Mouse (Mus musculus) myocyte (in vitro differentiated cells): ENCODE results near the gene Frmpd1. TPM values are rescaled to one million over a fixed set of nuclear protein-coding genes. Genes with fewer than 3 reads are reported as not detected.

Source experiments
- H3K27me3 ChIP-seq: one replicate; pipeline ENCODE4 v1.6.1; 2011; ENCODE audit not compliant: control insufficient read depth, insufficient read depth, insufficient read length
- H3K36me3 ChIP-seq: one replicate; pipeline ENCODE4 v1.6.1; 2011; ENCODE audit not compliant: control insufficient read depth, insufficient read depth
- H3K4me2 ChIP-seq: one replicate; pipeline ENCODE4 v1.6.1; 2011; ENCODE audit warnings: low read depth, control low read depth
- H3K4me3 ChIP-seq: one replicate; pipeline ENCODE4 v1.5.1; 2011; ENCODE audit warnings: mild to moderate bottlenecking, control low read depth, moderate library complexity
- H3K79me2 ChIP-seq: one replicate; pipeline ENCODE4 v1.6.1; 2011; ENCODE audit not compliant: control insufficient read depth, insufficient read depth
- H3ac ChIP-seq: one replicate; pipeline ENCODE4 v1.6.1; 2011; ENCODE audit not compliant: control insufficient read depth, insufficient read length
- CEBPB ChIP-seq: IDR thresholded peaks from 2 replicates; pipeline ENCODE4 v1.6.1; 2011; ENCODE audit warnings: mild to moderate bottlenecking, moderate library complexity; ENCODE audit not compliant: poor library complexity, insufficient read depth, severe bottlenecking
- E2F4 ChIP-seq: IDR thresholded peaks from one replicate; pipeline ENCODE4 v1.6.1; 2011; ENCODE audit warnings: mild to moderate bottlenecking, control low read depth, moderate library complexity; ENCODE audit not compliant: insufficient read depth
- MAX ChIP-seq: IDR thresholded peaks from one replicate; pipeline ENCODE4 v1.6.1; 2011; ENCODE audit warnings: low read depth, mild to moderate bottlenecking, control low read depth
- MYOD1 ChIP-seq, 3 experiments: IDR thresholded peaks; one replicate each; pipeline ENCODE4 v1.6.1; 2011; ENCODE audit warnings: control low read depth in 2 of 3, low read depth in 2 of 3, mild to moderate bottlenecking in 2 of 3, moderate library complexity in 1 of 3; ENCODE audit not compliant: insufficient read length in 2 of 3, control insufficient read depth in 1 of 3
- MYOG ChIP-seq, 3 experiments: IDR thresholded peaks; one replicate each; pipeline ENCODE4 v1.6.1; 2011; ENCODE audit warnings: control low read depth in 2 of 3, low read depth in 2 of 3, mild to moderate bottlenecking in 2 of 3; ENCODE audit not compliant: insufficient read length in 2 of 3, control insufficient read depth in 1 of 3, insufficient read depth in 1 of 3
- POLR2A ChIP-seq: IDR thresholded peaks from one replicate; pipeline ENCODE4 v1.6.1; 2011; ENCODE audit warnings: low read depth, mild to moderate bottlenecking, control low read depth, moderate library complexity; ENCODE audit not compliant: insufficient read length
- POLR2AphosphoS2 ChIP-seq: IDR thresholded peaks from one replicate; pipeline ENCODE4 v1.6.1; 2011; ENCODE audit warnings: low read depth, control low read depth; ENCODE audit not compliant: insufficient read length
- REST ChIP-seq: IDR thresholded peaks from one replicate; pipeline ENCODE4 v1.6.1; 2011; ENCODE audit warnings: mild to moderate bottlenecking, control low read depth, moderate library complexity; ENCODE audit not compliant: insufficient read depth, insufficient read length
- SRF ChIP-seq: IDR thresholded peaks from one replicate; pipeline ENCODE4 v1.6.1; 2011; ENCODE audit warnings: low read depth; ENCODE audit not compliant: control insufficient read depth, insufficient read length
- TCF12 ChIP-seq: IDR thresholded peaks from one replicate; pipeline ENCODE4 v1.6.1; 2011; ENCODE audit warnings: mild to moderate bottlenecking, control low read depth; ENCODE audit not compliant: poor library complexity, insufficient read depth, severe bottlenecking
- TCF3 ChIP-seq: IDR thresholded peaks from one replicate; pipeline ENCODE4 v1.6.1; 2011; ENCODE audit warnings: low read depth, control low read depth; ENCODE audit not compliant: insufficient read length
- USF1 ChIP-seq: IDR thresholded peaks from one replicate; pipeline ENCODE4 v1.6.1; 2011; ENCODE audit warnings: low read depth, mild to moderate bottlenecking, control low read depth, moderate library complexity
- polyA plus RNA-seq: library from polyadenylated mRNA; unstranded; fragments of >200 nt; fragmentation: generic; extraction: Trizol; gene quantifications from one replicate; pipeline ENCODE4 v1.2.1, GENCODE M21; 2012; ENCODE audit warnings: missing spikeins

Gene Frmpd1
- polyA plus RNA-seq, 1 experiment = 45.8 TPM

GRCm38 (mm10) chr4:45305536-45305935, 120.9 kb downstream of the Frmpd1 start:
- Histone ChIP-seq H3ac (no peak overlapping the region), H3K4me3 (no peak overlapping the region), H3K36me3 (peaks cover 12% of the 10 kb centered on the region), H3K27me3 (no peaks in the 10 kb centered on the region), H3K4me2 (no peak overlapping the region), H3K79me2 (no peaks in the 10 kb centered on the region)
- TF ChIP-seq MYOG (IDR thresholded peaks at IDR 0.05; ENCODE audit: control insufficient read depth in 1 of 3, insufficient read depth in 1 of 3, insufficient read length in 2 of 3, low read depth in 2 of 3) = no peak
- no peak for TF ChIP-seq MYOD1 (IDR thresholded peaks at IDR 0.05; ENCODE audit: control insufficient read depth in 1 of 3, insufficient read length in 2 of 3, low read depth in 2 of 3)
- no peak for TF ChIP-seq USF1
- no peak for TF ChIP-seq TCF12
- TF ChIP-seq REST = no peak
- TF ChIP-seq SRF = no peak
- no peak for TF ChIP-seq MAX
- no peak for TF ChIP-seq POLR2AphosphoS2
- no peak for TF ChIP-seq CEBPB
- no peak for TF ChIP-seq E2F4
- TF ChIP-seq POLR2A = no peak

GRCm38 (mm10) chr4:45308046-45308445, 123.4 kb downstream of the Frmpd1 start:
- no peaks in the 10 kb centered on the region for H3K27me3 ChIP-seq
- H3K4me3 ChIP-seq = no peak overlapping the region
- no peaks in the 10 kb centered on the region for H3K79me2 ChIP-seq
- no peak overlapping the region for H3K4me2 ChIP-seq
- H3K36me3 ChIP-seq = peaks cover 12% of the 10 kb centered on the region
- TF ChIP-seq TCF12 = no peak
- TF ChIP-seq USF1 = no peak
- no peak for TF ChIP-seq MAX
- no peak for TF ChIP-seq SRF
- no peak for TF ChIP-seq POLR2AphosphoS2
- no peak for TF ChIP-seq REST
- TF ChIP-seq TCF3 = no peak
- no peak for TF ChIP-seq CEBPB
- no peak for TF ChIP-seq MYOD1 (IDR thresholded peaks at IDR 0.05; ENCODE audit: control insufficient read depth in 1 of 3, insufficient read length in 2 of 3, low read depth in 2 of 3)
- TF ChIP-seq POLR2A = no peak
- no peak for TF ChIP-seq E2F4
- TF ChIP-seq MYOG (IDR thresholded peaks at IDR 0.05; ENCODE audit: control insufficient read depth in 1 of 3, insufficient read depth in 1 of 3, insufficient read length in 2 of 3, low read depth in 2 of 3) = no peak
- H3ac ChIP-seq = no peak overlapping the region

- Histone ChIP-seq H3K79me2 (no peaks in the 10 kb centered on the region), H3K27me3 (no peaks in the 10 kb centered on the region), H3K4me3 (no peak overlapping the region), H3K4me2 (no peak overlapping the region), H3K36me3 (peaks cover 7% of the 10 kb centered on the region), H3ac (no peak overlapping the region)
- TF ChIP-seq E2F4 (no peak), REST (no peak), POLR2A (no peak), CEBPB (no peak), POLR2AphosphoS2 (no peak), TCF3 (no peak), SRF (no peak), MAX (no peak), MYOG (IDR thresholded peaks at IDR 0.05; ENCODE audit: control insufficient read depth in 1 of 3, insufficient read depth in 1 of 3, insufficient read length in 2 of 3, low read depth in 2 of 3) (no peak), MYOD1 (IDR thresholded peaks at IDR 0.05; ENCODE audit: control insufficient read depth in 1 of 3, insufficient read length in 2 of 3, low read depth in 2 of 3) (no peak), TCF12 (no peak)
Measured at GRCm38 (mm10) chr4:45308606-45309005, 123.9 kb downstream of the Frmpd1 start.

GRCm38 (mm10) chr4:45311056-45311455, 126.4 kb downstream of the Frmpd1 start:
- H3K79me2 ChIP-seq = no peaks in the 10 kb centered on the region
- H3K4me3 ChIP-seq = no peak overlapping the region
- H3K36me3 ChIP-seq = peaks cover 10% of the 10 kb centered on the region
- H3K4me2 ChIP-seq = no peak overlapping the region
- H3ac ChIP-seq = no peak overlapping the region
- TF ChIP-seq POLR2A (no peak), MYOG (IDR thresholded peaks at IDR 0.05; ENCODE audit: control insufficient read depth in 1 of 3, insufficient read depth in 1 of 3, insufficient read length in 2 of 3, low read depth in 2 of 3) (no peak), REST (no peak), MYOD1 (IDR thresholded peaks at IDR 0.05; ENCODE audit: control insufficient read depth in 1 of 3, insufficient read length in 2 of 3, low read depth in 2 of 3) (no peak)
- H3K27me3 ChIP-seq = no peaks in the 10 kb centered on the region

- Histone ChIP-seq H3K4me3 (peak overlapping the region; percentile 65), H3K27me3 (no peaks in the 10 kb centered on the region), H3K4me2 (peak overlapping the region; percentile 81), H3K79me2 (peaks cover 12% of the 10 kb centered on the region), H3K36me3 (peaks cover 4% of the 10 kb centered on the region), H3ac (peak overlapping the region; percentile 39)
- TF ChIP-seq POLR2AphosphoS2 = peak; percentile 85
- TF ChIP-seq POLR2A = peak; percentile 94
- peak in 2 of 3 experiments; percentile 29 to 49 for TF ChIP-seq MYOG (IDR thresholded peaks at IDR 0.05; ENCODE audit: control insufficient read depth in 1 of 3, insufficient read depth in 1 of 3, insufficient read length in 2 of 3, low read depth in 2 of 3)
- no peak for TF ChIP-seq USF1
- no peak for TF ChIP-seq CEBPB
- TF ChIP-seq MYOD1 (IDR thresholded peaks at IDR 0.05; ENCODE audit: control insufficient read depth in 1 of 3, insufficient read length in 2 of 3, low read depth in 2 of 3) = peak in 1 of 3 experiments; percentile 42
Measured at GRCm38 (mm10) chr4:45320159-45320816, 135.6 kb downstream of the Frmpd1 start.
